Mouse (Mus musculus) stomach, postnatal 0 days (tissue): ENCODE results near the gene Gm49673.

ENCODE experiments used
- CTCF ChIP-seq: IDR thresholded peaks from 2 replicates; pipeline ENCODE4 v1.5.1; 2016; ENCODE audit warnings: antibody characterized with exemption, low read depth, mild to moderate bottlenecking, moderate library complexity
- EP300 ChIP-seq: optimal IDR thresholded peaks from 2 replicates; pipeline ENCODE3; 2016; ENCODE audit warnings: antibody characterized with exemption

DNA sequence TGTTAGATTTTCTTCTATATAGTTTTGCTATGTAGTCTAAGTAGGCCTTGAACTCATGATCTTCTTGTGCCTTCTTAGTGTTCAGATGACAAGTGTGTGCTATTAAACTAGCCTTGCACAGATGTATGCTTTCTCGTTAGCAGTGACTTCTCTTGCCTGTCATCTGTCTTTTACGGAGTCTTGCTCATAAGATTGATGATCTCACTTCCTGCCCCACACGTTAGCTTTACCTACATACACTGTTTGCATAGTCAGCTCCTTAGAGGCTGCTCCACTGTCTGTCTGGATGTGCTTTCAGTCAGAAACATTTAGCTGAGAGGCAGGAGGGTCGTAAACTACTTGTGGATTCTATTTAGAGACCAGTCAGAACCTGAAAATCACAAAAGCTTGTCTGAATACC lies 23.5 kb upstream of the Gm49673 start:
- TF ChIP-seq CTCF (no peak), EP300 (no peak)
